Mouse (Mus musculus) midbrain, embryonic 16.5 days (tissue): ENCODE data around the gene Rab2b. TPM values are rescaled to one million over a fixed set of nuclear protein-coding genes. Genes with fewer than 3 reads are reported as not detected.

Source experiments
- ATAC-seq: fragments of 200-750 bp; cut with Nextera tagmentation; 2 replicates; pipeline ENCODE4 v1.8.0; 2017; ENCODE audit warnings: moderate TSS enrichment
- H3K27ac ChIP-seq: fragments of 300-500 bp; sonication (generic); 2 replicates; pipeline ENCODE4 v1.5.1; 2014; ENCODE audit warnings: mild to moderate bottlenecking, low read length, mixed read lengths
- H3K27me3 ChIP-seq: fragments of 300-500 bp; sonication (generic); 2 replicates; pipeline ENCODE4 v1.6.1; 2014; ENCODE audit warnings: low read depth, low read length, mixed read lengths; ENCODE audit not compliant: control insufficient read depth, insufficient read depth
- H3K36me3 ChIP-seq: fragments of 300-500 bp; sonication (generic); 2 replicates; pipeline ENCODE4 v1.6.1; 2014; ENCODE audit warnings: mild to moderate bottlenecking, low read length, moderate library complexity, mixed read lengths; ENCODE audit not compliant: control insufficient read depth, insufficient read depth
- H3K4me1 ChIP-seq: fragments of 300-500 bp; sonication (generic); 2 replicates; pipeline ENCODE4 v1.6.1; 2014; ENCODE audit warnings: mild to moderate bottlenecking, low read length, mixed read lengths; ENCODE audit not compliant: control insufficient read depth, insufficient read depth
- H3K4me2 ChIP-seq: fragments of 300-500 bp; sonication (generic); 2 replicates; pipeline ENCODE4 v1.6.1; 2014; ENCODE audit warnings: mild to moderate bottlenecking, low read length, mixed read lengths
- H3K4me3 ChIP-seq: fragments of 300-500 bp; sonication (generic); 2 replicates; pipeline ENCODE4 v1.5.1; 2014; ENCODE audit warnings: low read depth, mild to moderate bottlenecking, low read length, moderate library complexity, mixed read lengths
- H3K9ac ChIP-seq: fragments of 300-500 bp; sonication (generic); 2 replicates; pipeline ENCODE4 v1.6.1; 2014; ENCODE audit warnings: low read depth, low read length, mixed read lengths
- H3K9me3 ChIP-seq: fragments of 300-500 bp; sonication (generic); replicated peaks from 2 replicates; pipeline ENCODE4 v1.6.1; 2014; ENCODE audit warnings: mild to moderate bottlenecking, low read length, mixed read lengths; ENCODE audit not compliant: control insufficient read depth, poor library complexity, severe bottlenecking
- WGBS: fragments of 180-500 bp; shearing (Covaris S2); extraction: QIAGEN DNeasy Blood & Tissue Kit; methylation state at CpG from one replicate; pipeline ENCODE4 v1.1.7; 2014; 5-methylcytosine and 5-hydroxymethylcytosine counted together
- polyA plus RNA-seq: library from polyadenylated mRNA; unstranded; fragments of >200 nt; fragmentation: Nextera tagmentation; extraction: Ambion mirVana; gene quantifications from 2 replicates; pipeline ENCODE4 v1.2.1, GENCODE M21; 2015

Rab2b gene
- 62.5 and 65.9 TPM in 2 replicates for polyA plus RNA-seq

GRCm38 (mm10) chr14:52278932-52279746, at the start of gene Rab2b, which contains the start of gene Tox4:
TSS of gene Rab2b (minus strand) at chr14:52279545.
TSS of gene Tox4 (plus strand) at chr14:52279146.
- Histone ChIP-seq H3K36me3 (peaks cover 3% of the 10 kb centered on the region), H3K27me3 (no peaks in the 10 kb centered on the region), H3K9me3 (no peaks in the 10 kb centered on the region), H3K4me3 (peak within 1 kb of the TSS; percentile 83), H3K27ac (peak within 1 kb of the TSS; percentile 86), H3K4me1 (peaks cover 13% of the 10 kb centered on the region), H3K4me2 (peak within 1 kb of the TSS; percentile 72), H3K9ac (peak within 1 kb of the TSS; percentile 85)
- whole genome bisulfite sequencing: under 1% methylated on average over 64 of the region's 66 CpGs
- ATAC-seq: peak; percentile 99

GRCm38 (mm10) chr14:52327910-52328812, 48.8 kb upstream of the Rab2b start, which contains the start of gene Sall2:
TSS of gene Sall2 (minus strand) at chr14:52328762.
- H3K9ac ChIP-seq: peak within 1 kb of the TSS; percentile 65
- 1% methylated on average over 26 of the region's 26 CpGs for WGBS
- H3K36me3 ChIP-seq: no peaks in the 10 kb centered on the region
- H3K4me1 ChIP-seq: peaks cover 13% of the 10 kb centered on the region
- H3K27me3 ChIP-seq: no peaks in the 10 kb centered on the region
- ATAC-seq: peak; percentile 79
- H3K4me2 ChIP-seq: peak within 1 kb of the TSS; percentile 88
- peak within 1 kb of the TSS; percentile 66 for H3K27ac ChIP-seq
- no peaks in the 10 kb centered on the region for H3K9me3 ChIP-seq
- H3K4me3 ChIP-seq: peak within 1 kb of the TSS; percentile 48

- peak; percentile 85 for ATAC-seq
Observed at GRCm38 (mm10) chr14:52327375-52327901, 48.1 kb upstream of the Rab2b start.

GRCm38 (mm10) chr14:52325890-52326289, 46.5 kb upstream of the Rab2b start:
- 0% methylated on average over 4 of the region's 4 CpGs for WGBS
- Histone ChIP-seq H3K36me3 (no peaks in the 10 kb centered on the region), H3K4me2 (peak overlapping the region; percentile 88), H3K27ac (peak overlapping the region; percentile 53), H3K4me1 (peaks cover 11% of the 10 kb centered on the region), H3K4me3 (peak overlapping the region; percentile 7; the same call in 1 of the 2 replicates), H3K27me3 (no peaks in the 10 kb centered on the region), H3K9me3 (no peaks in the 10 kb centered on the region), H3K9ac (peak overlapping the region; percentile 38; the same call in 1 of the 2 replicates)
- ATAC-seq: no peak

More at GRCm38 (mm10) chr14:52327375-52327901, 48.1 kb upstream of the Rab2b start:
- Histone ChIP-seq H3K4me1 (peaks cover 13% of the 10 kb centered on the region), H3K9ac (peak overlapping the region; percentile 65), H3K27ac (peak overlapping the region; percentile 74), H3K4me3 (peak overlapping the region; percentile 48), H3K4me2 (peak overlapping the region; percentile 88), H3K27me3 (no peaks in the 10 kb centered on the region), H3K9me3 (no peaks in the 10 kb centered on the region), H3K36me3 (no peaks in the 10 kb centered on the region)
- under 1% methylated on average over 14 of the region's 14 CpGs for WGBS

DNA sequence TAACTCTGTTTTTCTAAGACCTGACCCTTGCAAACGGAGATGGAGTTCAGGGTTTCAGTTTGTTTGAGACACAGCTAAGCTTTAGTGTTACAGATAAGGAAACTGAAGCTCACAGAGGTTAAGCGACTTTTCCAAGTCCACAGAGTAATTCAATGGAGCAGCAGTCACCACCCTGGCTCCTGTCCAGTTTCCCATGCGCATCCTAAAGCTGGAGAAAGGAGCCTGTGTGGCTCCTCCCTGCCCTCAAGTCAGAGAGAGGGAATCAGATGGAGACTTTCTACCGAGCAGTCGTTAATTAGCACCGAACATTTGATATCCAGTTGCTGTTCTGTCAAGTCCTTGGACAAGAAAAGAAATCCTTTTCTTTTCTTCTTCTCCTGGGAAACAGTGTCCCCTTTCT, 40.0 kb upstream of the Rab2b start:
- no peak overlapping the region for H3K4me3 ChIP-seq
- no peak overlapping the region for H3K9ac ChIP-seq
- H3K27ac ChIP-seq: no peak overlapping the region
- H3K36me3 ChIP-seq: no peaks in the 10 kb centered on the region; the same call in 1 of the 2 replicates
- H3K4me2 ChIP-seq: no peak overlapping the region
- no peaks in the 10 kb centered on the region for H3K9me3 ChIP-seq
- no peaks in the 10 kb centered on the region for H3K27me3 ChIP-seq
- no peak for ATAC-seq
- 69% methylated on average over 6 of the region's 6 CpGs for WGBS
- peaks cover 18% of the 10 kb centered on the region for H3K4me1 ChIP-seq

- H3K27ac ChIP-seq: peak overlapping the region; percentile 97
- peaks cover 44% of the 10 kb centered on the region for H3K4me1 ChIP-seq
- ATAC-seq: peak; percentile 85
- peak overlapping the region; percentile 83 for H3K4me3 ChIP-seq
- no peaks in the 10 kb centered on the region for H3K27me3 ChIP-seq
- peak overlapping the region; percentile 96 for H3K9ac ChIP-seq
- H3K36me3 ChIP-seq: peaks cover 19% of the 10 kb centered on the region
- no peaks in the 10 kb centered on the region for H3K9me3 ChIP-seq
- under 1% methylated on average over 15 of the region's 16 CpGs for whole genome bisulfite sequencing
- H3K4me2 ChIP-seq: peak overlapping the region; percentile 81
Observed at GRCm38 (mm10) chr14:52316441-52317225, 37.3 kb upstream of the Rab2b start.

GRCm38 (mm10) chr14:52315792-52316440, 36.6 kb upstream of the Rab2b start:
- H3K4me3 ChIP-seq: peak overlapping the region; percentile 83
- no peaks in the 10 kb centered on the region for H3K9me3 ChIP-seq
- peaks cover 51% of the 10 kb centered on the region for H3K4me1 ChIP-seq
- ATAC-seq: peak; percentile 86
- H3K9ac ChIP-seq: peak overlapping the region; percentile 96
- peak overlapping the region; percentile 81 for H3K4me2 ChIP-seq
- H3K36me3 ChIP-seq: peaks cover 19% of the 10 kb centered on the region
- peak overlapping the region; percentile 97 for H3K27ac ChIP-seq
- H3K27me3 ChIP-seq: no peaks in the 10 kb centered on the region
- under 1% methylated on average over 36 of the region's 41 CpGs for WGBS
